Mouse (Mus musculus) lung, postnatal 0 days (tissue): ENCODE data around the gene Psmd13.

ENCODE experiments used
- CTCF ChIP-seq: IDR thresholded peaks from 2 replicates; pipeline ENCODE4 v1.5.1; 2016; ENCODE audit warnings: antibody characterized with exemption, mild to moderate bottlenecking
- EP300 ChIP-seq: IDR thresholded peaks from 2 replicates; pipeline ENCODE4 v1.6.1; 2016; ENCODE audit warnings: antibody characterized with exemption, mild to moderate bottlenecking, control low read depth

DNA sequence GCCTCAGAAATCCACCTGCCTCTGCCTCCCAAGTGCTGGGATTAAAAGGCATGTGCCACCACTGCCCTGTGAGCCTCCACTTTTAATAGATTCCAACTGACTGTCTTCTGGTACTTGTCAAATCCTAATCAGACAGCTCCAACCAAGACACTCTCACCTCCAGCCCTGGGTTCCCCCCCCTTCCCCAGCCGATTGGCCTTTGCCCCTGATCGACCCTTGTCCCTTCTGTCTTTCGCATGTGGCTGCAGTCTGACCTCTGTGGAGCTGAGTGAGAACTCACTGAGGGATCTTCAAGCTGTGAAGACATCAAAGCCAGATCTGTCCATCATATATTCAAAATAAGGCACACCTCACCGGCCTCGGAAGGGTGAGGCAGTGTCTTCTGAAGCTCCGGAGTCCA is 45.4 kb downstream of the Psmd13 start:
- TF ChIP-seq CTCF (no peak), EP300 (no peak)
